Mouse (Mus musculus) left cerebral cortex, adult 11 months (tissue): ENCODE measurements around the gene Nudt3.

Experiments
- DNase-seq: peaks from one replicate; pipeline ENCODE4 v3.0.0; 2022; ENCODE audit warnings: low spot score

The Nudt3 gene

GRCm38 (mm10) chr17:27565163-27565941 is 57.9 kb downstream of the Nudt3 start, which contains the start of gene AI413582:
Gene AI413582 (minus strand): TSS chr17:27565756.
- peak; percentile 91 for DNase-seq

DNA sequence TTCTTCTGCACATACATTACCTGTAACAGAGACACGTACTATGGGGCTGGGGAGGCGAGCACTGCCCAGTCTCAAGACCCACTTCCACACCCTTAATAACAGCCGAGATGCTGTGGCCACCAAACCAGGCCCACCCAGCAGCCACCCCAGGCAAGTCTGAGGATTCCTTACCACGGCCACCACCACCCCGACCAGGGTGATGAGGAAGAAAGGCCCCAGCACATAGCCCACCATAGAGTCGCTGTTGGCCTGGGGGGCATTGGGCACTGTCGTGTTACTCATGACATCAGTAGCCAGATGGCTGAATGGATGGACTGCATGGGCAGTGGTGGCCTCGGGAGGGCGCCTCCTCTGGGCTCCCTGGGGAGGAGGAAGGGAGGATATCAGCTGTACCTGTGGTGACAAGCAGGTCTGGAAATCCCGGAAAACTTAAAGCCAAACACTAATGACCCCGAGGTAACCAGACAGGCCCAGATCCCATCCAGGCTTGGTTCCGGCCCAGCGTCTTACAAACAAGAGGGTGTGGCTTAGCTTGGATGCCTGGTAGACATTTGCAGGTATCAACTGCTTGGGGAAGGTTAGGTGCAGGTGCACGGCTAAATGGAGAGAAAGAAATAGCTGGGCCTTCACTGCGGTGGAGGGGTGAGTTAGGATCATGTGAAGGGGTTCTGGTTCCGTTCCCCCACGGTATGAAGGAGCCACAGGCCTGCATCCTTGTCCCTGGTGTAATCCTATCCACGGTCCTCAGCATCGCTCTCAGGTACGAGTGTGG is 58.7 kb downstream of the Nudt3 start:
- no peak for DNase-seq

DNA sequence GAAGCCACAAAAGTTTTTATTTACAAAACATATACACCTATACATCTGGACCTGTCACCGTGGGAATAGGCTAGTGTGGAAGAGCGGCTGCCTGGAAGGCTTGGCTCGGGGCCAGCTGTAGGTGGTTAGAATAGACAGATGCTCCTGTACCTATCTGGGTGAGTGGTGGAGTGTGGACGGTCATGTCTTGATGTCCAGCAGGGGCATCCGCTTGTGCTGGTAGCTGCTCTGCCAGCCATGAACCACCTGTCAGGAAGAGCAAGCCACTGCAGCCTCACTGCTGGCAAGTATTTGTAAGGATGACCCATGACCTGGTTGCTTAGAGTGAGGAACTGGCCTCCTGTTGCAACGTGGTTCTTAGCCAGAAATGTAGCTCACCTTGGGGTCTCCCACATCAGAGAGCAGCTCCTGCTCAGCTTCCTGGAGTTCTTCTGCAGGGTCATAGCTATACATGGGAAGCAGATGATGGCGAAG is 59.5 kb downstream of the Nudt3 start:
- no peak for DNase-seq

GRCm38 (mm10) chr17:27561809-27562526 is 61.3 kb downstream of the Nudt3 start:
- no peak for DNase-seq

DNA sequence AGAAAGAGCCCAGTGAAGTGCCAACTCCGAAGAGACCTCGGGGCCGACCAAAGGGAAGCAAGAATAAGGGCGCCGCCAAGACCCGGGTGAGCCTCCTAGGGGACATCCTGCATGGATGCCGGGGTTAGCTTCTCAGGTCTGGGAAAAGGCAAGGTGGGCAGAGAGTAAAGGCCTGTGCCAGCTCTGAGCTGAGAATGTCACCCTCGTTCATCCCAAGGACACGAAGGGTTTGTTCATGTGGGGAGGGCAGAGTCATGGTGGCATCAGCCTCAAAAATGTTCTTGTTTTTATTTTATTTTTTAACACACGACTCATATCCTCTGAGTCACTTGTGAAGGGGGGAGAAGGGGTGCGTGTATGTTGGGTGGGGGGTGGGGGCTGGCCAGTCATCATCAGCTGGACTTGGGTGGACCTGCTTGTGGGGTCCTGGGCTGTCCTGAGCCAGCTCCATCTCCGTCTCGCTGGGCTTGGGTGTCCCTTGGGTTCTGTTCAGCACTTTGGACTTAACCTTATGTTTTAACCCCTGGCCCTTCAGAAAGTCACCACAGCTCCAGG is 62.3 kb downstream of the Nudt3 start:
- no peak for DNase-seq

DNA sequence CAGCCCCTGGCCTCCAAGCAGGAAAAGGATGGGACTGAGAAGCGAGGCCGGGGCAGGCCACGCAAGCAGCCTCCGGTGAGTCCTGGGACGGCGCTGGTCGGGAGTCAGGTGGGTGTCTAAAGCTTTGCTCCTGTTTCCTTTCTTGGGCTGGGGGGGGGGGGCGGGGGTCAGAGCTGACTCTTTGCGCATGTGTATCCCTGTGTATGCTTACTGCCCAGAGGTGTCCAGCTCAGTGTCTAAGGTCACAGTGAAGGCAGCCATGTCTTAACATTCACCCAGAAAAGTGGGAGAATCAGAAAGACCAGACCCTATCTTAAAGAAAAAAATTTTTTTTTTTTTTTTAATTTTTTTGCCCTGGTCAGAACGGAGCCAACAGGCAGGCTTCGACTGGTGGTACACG is 63.7 kb downstream of the Nudt3 start:
- no peak for DNase-seq

GRCm38 (mm10) chr17:27558845-27559244 is 64.5 kb downstream of the Nudt3 start:
- no peak for DNase-seq

DNA sequence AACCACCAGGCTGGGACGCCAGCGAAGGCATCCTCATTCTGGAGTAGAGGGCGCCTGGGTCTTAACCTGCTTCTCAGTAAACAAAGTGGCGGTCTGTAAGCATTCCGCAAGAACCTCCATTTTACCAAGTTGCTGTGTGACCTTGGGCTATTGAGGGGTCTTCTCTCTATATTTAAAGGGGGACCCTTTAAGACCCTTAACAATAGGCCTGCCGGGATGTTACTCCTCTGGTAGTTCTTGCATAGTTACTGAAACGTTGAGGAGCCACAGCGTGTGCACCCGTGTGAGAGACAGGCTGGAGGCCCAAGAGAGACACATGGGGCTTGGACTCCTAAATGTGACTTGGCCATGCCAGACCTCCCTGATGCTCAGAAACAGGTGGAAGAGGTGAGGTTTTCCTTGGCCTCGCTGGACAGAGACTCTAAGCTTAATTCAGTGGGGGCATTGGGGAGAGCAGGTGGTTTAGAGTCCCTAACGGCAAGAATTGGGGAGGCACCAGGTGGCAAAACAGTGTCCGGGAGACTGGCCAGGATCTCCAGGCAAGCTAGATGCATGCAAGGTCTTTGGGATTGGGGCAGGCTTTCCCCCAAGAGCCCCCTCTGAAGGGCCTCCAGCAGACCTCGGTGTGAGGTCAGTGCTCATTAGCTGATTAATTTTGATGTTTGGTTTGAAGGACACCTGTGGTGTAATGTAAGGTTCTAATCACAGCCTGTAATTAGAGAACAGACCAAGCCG is 65.2 kb downstream of the Nudt3 start:
- DNase-seq: no peak

GRCm38 (mm10) chr17:27557181-27557926 is 65.9 kb downstream of the Nudt3 start:
- no peak for DNase-seq

GRCm38 (mm10) chr17:27556315-27557011 is 66.8 kb downstream of the Nudt3 start, which contains the start of gene Hmga1:
Gene Hmga1 (plus strand): TSS chr17:27556497.
- DNase-seq: no peak

GRCm38 (mm10) chr17:27555512-27556172 is 67.7 kb downstream of the Nudt3 start:
- no peak for DNase-seq

GRCm38 (mm10) chr17:27555075-27555511 is 68.2 kb downstream of the Nudt3 start:
- no peak for DNase-seq

DNA sequence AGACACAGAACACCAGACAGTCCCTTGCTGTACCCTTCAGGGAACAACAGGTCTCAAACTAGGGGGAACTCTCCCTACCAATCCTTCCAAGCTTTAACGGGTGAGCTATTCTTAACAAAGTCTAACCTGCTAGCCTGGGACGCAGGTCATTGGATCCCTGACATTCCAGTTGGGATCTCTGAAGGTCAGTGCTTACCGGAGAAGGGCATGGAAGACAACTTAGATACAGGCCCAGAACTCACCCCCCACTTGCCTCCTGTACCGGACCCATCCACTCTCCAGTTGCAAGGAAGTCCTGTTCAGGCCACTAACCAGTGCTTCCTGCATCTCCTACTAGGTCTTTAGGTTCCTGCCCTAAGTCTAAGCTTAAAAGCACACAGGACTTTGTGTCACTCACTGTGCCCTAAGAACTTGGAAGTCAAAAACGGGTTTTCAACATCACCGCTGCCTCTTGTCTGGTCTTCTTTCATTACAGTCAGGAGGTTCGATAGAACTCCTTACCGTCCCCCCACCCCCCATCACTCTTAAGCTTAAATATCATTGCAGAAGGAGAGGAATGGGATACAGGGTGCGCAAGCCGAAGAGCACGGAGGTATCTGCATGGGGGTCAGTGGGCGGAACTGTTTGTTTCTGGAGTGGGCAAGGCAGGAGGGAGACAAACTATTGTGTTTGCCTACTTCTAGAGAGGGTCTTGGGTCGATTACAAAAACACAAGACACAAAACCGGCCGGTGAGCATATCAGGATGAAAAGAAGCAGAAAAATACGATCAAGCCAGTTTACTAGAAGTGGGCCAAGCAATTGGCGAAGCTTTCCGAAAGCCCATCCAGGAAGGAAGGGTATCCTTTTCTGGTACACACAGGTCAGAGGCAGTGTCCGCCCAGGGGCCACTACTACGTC is 69.0 kb downstream of the Nudt3 start:
- no peak for DNase-seq

- no peak for DNase-seq
Observed at GRCm38 (mm10) chr17:27552215-27553201, 70.8 kb downstream of the Nudt3 start.

DNA sequence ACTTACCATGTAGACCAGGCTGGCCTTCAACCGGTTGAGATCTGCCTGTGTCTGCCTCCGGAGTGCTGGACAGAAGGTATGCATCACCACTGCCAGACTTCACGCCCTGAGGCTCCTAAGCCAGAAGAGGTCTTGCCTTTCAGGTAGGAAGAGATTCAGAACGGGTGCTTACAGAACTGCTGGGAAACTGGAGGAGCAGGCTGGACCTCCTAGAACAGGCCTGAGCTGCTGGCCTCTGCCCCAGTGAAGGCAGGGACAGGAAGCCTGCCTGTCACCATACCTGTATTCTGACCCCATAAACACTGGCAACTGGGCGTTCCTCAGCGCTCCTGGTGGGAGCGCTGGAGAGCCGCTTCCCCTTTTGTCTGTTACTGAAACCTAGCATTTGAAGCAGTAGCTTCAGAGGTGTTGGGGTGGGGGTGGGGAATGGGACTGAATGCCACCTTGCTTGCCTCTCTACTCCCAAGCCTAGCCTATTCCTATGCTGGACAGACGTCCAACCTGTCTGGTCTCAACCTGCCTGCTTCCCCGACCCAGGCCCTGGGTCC is 71.8 kb downstream of the Nudt3 start:
- no peak for DNase-seq

- no peak for DNase-seq
Observed at GRCm38 (mm10) chr17:27549234-27549633, 74.1 kb downstream of the Nudt3 start.
